Mouse (Mus musculus) intestine, embryonic 15.5 days (tissue): Measurements from ENCODE around the gene Cgnl1. TPM values are rescaled to one million over a fixed set of nuclear protein-coding genes. Genes with fewer than 3 reads are reported as not detected.
"Not testable (repeated sequence)": the region's sequence is repeated elsewhere in the genome, so short reads cannot be mapped to it uniquely, and the experiment has no call there.

Source experiments
- ATAC-seq: fragments of 200-750 bp; cut with Nextera tagmentation; 2 replicates; pipeline ENCODE4 v1.8.0; 2017; ENCODE audit warnings: moderate TSS enrichment, moderate library complexity
- H3K27ac ChIP-seq: fragments of 300-500 bp; sonication (generic); 2 replicates; pipeline ENCODE4 v1.5.1; 2015; ENCODE audit warnings: mild to moderate bottlenecking, inconsistent platforms
- H3K27me3 ChIP-seq: fragments of 300-500 bp; sonication (generic); replicated peaks from 2 replicates; pipeline ENCODE4 v1.6.1; 2015; ENCODE audit warnings: inconsistent platforms
- H3K36me3 ChIP-seq: fragments of 300-500 bp; sonication (generic); 2 replicates; pipeline ENCODE4 v1.6.1; 2015; ENCODE audit warnings: inconsistent platforms
- H3K4me1 ChIP-seq: fragments of 300-500 bp; sonication (generic); replicated peaks from 2 replicates; pipeline ENCODE4 v1.6.1; 2015; ENCODE audit warnings: inconsistent platforms
- H3K4me2 ChIP-seq: fragments of 300-500 bp; sonication (generic); replicated peaks from 2 replicates; pipeline ENCODE4 v1.6.1; 2015; ENCODE audit warnings: mild to moderate bottlenecking, inconsistent platforms
- H3K4me3 ChIP-seq: fragments of 300-500 bp; sonication (generic); replicated peaks from 2 replicates; pipeline ENCODE4 v1.5.1; 2015; ENCODE audit warnings: inconsistent platforms
- H3K9ac ChIP-seq: fragments of 300-500 bp; sonication (generic); 2 replicates; pipeline ENCODE4 v1.6.1; 2015; ENCODE audit warnings: inconsistent platforms
- H3K9me3 ChIP-seq: fragments of 300-500 bp; sonication (generic); 2 replicates; pipeline ENCODE4 v1.6.1; 2016; ENCODE audit warnings: inconsistent platforms
- WGBS: fragments of 180-500 bp; shearing (Covaris S2); methylation state at CpG from one replicate; pipeline ENCODE4 v1.1.7; 2015; 5-methylcytosine and 5-hydroxymethylcytosine counted together
- polyA plus RNA-seq: library from polyadenylated mRNA; unstranded; fragments of >200 nt; fragmentation: Nextera tagmentation; extraction: Ambion mirVana; gene quantifications from 2 replicates; pipeline ENCODE4 v1.2.1, GENCODE M21; 2015

Gene Cgnl1
- polyA plus RNA-seq, 1 experiment from 2014 or later: 9.0 TPM

- Histone ChIP-seq H3K9me3 (no peaks in the 10 kb centered on the region), H3K36me3 (0 out of 2 replicates have a peak, but pooled peaks cover 3% of the 10 kb centered on the region), H3K27ac (no peak overlapping the region), H3K4me1 (0 out of 2 replicates have a peak, but pooled peaks cover 3% of the 10 kb centered on the region), H3K4me3 (no peak overlapping the region), H3K9ac (no peak overlapping the region), H3K27me3 (no peaks in the 10 kb centered on the region), H3K4me2 (no peak overlapping the region)
- ATAC-seq: no peak
- WGBS: 82% methylated on average over 2 of the region's 2 CpGs
Measured at GRCm38 (mm10) chr9:71634916-71635315, 136.5 kb downstream of the Cgnl1 start.

- H3K9me3 ChIP-seq: no peaks in the 10 kb centered on the region
- ATAC-seq: no peak
- no peak overlapping the region for H3K27ac ChIP-seq
- H3K36me3 ChIP-seq: 0 out of 2 replicates have a peak, but pooled peaks cover 3% of the 10 kb centered on the region
- WGBS: 52% methylated on average over 6 of the region's 6 CpGs
- no peaks in the 10 kb centered on the region for H3K27me3 ChIP-seq
- 0 out of 2 replicates have a peak, but pooled peaks cover 3% of the 10 kb centered on the region for H3K4me1 ChIP-seq
- H3K9ac ChIP-seq: no peak overlapping the region
- H3K4me3 ChIP-seq: no peak overlapping the region
- no peak overlapping the region for H3K4me2 ChIP-seq
Measured at GRCm38 (mm10) chr9:71628921-71629320, 142.5 kb downstream of the Cgnl1 start.

DNA sequence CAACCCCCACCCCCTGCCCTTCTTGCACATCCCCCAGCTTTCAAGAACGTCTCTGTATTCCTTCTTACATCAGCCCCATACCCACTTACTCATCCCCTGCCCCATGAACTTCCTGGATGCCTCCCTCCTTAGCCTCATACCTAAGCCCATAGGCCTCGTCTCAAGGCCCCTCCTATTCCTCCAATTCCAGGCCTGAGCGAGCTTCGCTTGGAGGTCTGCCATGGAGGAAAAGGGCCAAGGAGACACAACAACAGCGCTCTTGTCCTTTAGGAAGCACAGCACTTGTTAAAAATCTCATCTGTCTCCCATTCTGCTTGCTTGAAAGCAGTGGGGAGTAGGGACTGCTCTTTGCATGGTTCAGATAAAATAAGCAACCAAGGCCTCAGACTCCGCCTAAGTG lies 143.1 kb downstream of the Cgnl1 start:
- Histone ChIP-seq H3K27me3 (no peaks in the 10 kb centered on the region), H3K4me2 (no peak overlapping the region), H3K4me1 (0 out of 2 replicates have a peak, but pooled peaks cover 5% of the 10 kb centered on the region), H3K9ac (no peak overlapping the region), H3K4me3 (no peak overlapping the region), H3K9me3 (no peaks in the 10 kb centered on the region), H3K27ac (no peak overlapping the region), H3K36me3 (0 out of 2 replicates have a peak, but pooled peaks cover 3% of the 10 kb centered on the region)
- 72% methylated on average over 6 of the region's 6 CpGs for WGBS
- no peak for ATAC-seq

DNA sequence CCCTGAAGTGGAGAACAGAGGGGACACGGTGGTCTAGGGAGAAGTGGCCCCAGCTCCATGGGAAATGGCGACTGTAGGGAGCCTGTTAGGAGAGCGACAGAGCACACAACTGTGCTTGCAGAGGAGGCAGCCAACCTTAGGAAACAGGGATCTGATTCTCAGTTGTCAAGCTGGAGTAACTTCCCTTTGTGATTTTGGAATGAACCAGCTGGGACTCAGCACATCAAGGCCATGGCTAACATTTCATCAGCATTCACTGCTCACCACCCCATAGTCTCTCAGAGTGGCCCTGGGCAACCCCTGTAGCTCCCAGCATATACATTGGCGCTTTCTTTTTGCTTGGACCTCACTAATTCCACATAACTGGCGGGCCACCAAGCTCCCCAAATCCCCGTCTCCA lies 145.4 kb downstream of the Cgnl1 start:
- no peak overlapping the region for H3K4me3 ChIP-seq
- H3K9ac ChIP-seq: no peak overlapping the region
- no peak for ATAC-seq
- H3K9me3 ChIP-seq: no peaks in the 10 kb centered on the region
- no peak overlapping the region for H3K27ac ChIP-seq
- WGBS: 90% methylated on average over 6 of the region's 6 CpGs
- no peaks in the 10 kb centered on the region for H3K27me3 ChIP-seq
- H3K36me3 ChIP-seq: no peaks in the 10 kb centered on the region
- 0 out of 2 replicates have a peak, but pooled peaks cover 8% of the 10 kb centered on the region for H3K4me1 ChIP-seq
- H3K4me2 ChIP-seq: no peak overlapping the region

GRCm38 (mm10) chr9:71624793-71625495 lies 146.5 kb downstream of the Cgnl1 start:
- Histone ChIP-seq H3K27me3 (no peaks in the 10 kb centered on the region), H3K9me3 (no peaks in the 10 kb centered on the region), H3K36me3 (no peaks in the 10 kb centered on the region), H3K4me2 (no peak overlapping the region), H3K27ac (0 out of 2 replicates have a peak overlapping the region, but pooled peaks have one; percentile 2), H3K4me3 (no peak overlapping the region), H3K4me1 (0 out of 2 replicates have a peak, but pooled peaks cover 8% of the 10 kb centered on the region), H3K9ac (no peak overlapping the region)
- WGBS: 40% methylated on average over 10 of the region's 10 CpGs
- peak; percentile 32; the same call in 1 of the 2 replicates for ATAC-seq

GRCm38 (mm10) chr9:71623871-71624569 lies 147.4 kb downstream of the Cgnl1 start:
- ATAC-seq: peak; percentile 52
- H3K9ac ChIP-seq: no peak overlapping the region
- WGBS: 39% methylated on average over 4 of the region's 4 CpGs
- H3K4me1 ChIP-seq: 0 out of 2 replicates have a peak, but pooled peaks cover 8% of the 10 kb centered on the region
- no peak overlapping the region for H3K27ac ChIP-seq
- H3K36me3 ChIP-seq: no peaks in the 10 kb centered on the region
- no peaks in the 10 kb centered on the region for H3K27me3 ChIP-seq
- H3K4me3 ChIP-seq: no peak overlapping the region
- no peak overlapping the region for H3K4me2 ChIP-seq
- H3K9me3 ChIP-seq: no peaks in the 10 kb centered on the region

- WGBS: 71% methylated on average over 3 of the region's 3 CpGs
- Histone ChIP-seq H3K4me1 (0 out of 2 replicates have a peak, but pooled peaks cover 8% of the 10 kb centered on the region), H3K27ac (no peak overlapping the region), H3K4me2 (no peak overlapping the region), H3K9me3 (no peaks in the 10 kb centered on the region), H3K27me3 (no peaks in the 10 kb centered on the region), H3K36me3 (no peaks in the 10 kb centered on the region), H3K4me3 (no peak overlapping the region), H3K9ac (no peak overlapping the region)
- no peak for ATAC-seq
Measured at GRCm38 (mm10) chr9:71622593-71622992, 148.8 kb downstream of the Cgnl1 start.

GRCm38 (mm10) chr9:71621968-71622367 lies 149.4 kb downstream of the Cgnl1 start:
- Histone ChIP-seq H3K27me3 (no peaks in the 10 kb centered on the region), H3K4me1 (0 out of 2 replicates have a peak, but pooled peaks cover 8% of the 10 kb centered on the region), H3K9me3 (no peaks in the 10 kb centered on the region), H3K9ac (no peak overlapping the region), H3K36me3 (no peaks in the 10 kb centered on the region), H3K4me2 (no peak overlapping the region), H3K4me3 (no peak overlapping the region), H3K27ac (no peak overlapping the region)
- WGBS: 85% methylated on average over 4 of the region's 4 CpGs
- ATAC-seq: no peak

- H3K4me3 ChIP-seq, H3K4me1 ChIP-seq, H3K9me3 ChIP-seq, H3K4me2 ChIP-seq, H3K27ac ChIP-seq, ATAC-seq, H3K9ac ChIP-seq, H3K27me3 ChIP-seq, H3K36me3 ChIP-seq: not testable (repeated sequence)
- WGBS: 85% methylated on average over 5 of the region's 5 CpGs
Measured at GRCm38 (mm10) chr9:71620116-71620515, 151.3 kb downstream of the Cgnl1 start.

GRCm38 (mm10) chr9:71617363-71617762 lies 154.0 kb downstream of the Cgnl1 start:
- H3K27me3 ChIP-seq: no peaks in the 10 kb centered on the region
- ATAC-seq: no peak
- H3K4me2 ChIP-seq: no peak overlapping the region
- H3K27ac ChIP-seq: no peak overlapping the region
- no peaks in the 10 kb centered on the region for H3K36me3 ChIP-seq
- 51% methylated on average over 8 of the region's 8 CpGs for WGBS
- no peaks in the 10 kb centered on the region for H3K4me1 ChIP-seq
- no peak overlapping the region for H3K4me3 ChIP-seq
- H3K9me3 ChIP-seq: no peaks in the 10 kb centered on the region
- no peak overlapping the region for H3K9ac ChIP-seq

DNA sequence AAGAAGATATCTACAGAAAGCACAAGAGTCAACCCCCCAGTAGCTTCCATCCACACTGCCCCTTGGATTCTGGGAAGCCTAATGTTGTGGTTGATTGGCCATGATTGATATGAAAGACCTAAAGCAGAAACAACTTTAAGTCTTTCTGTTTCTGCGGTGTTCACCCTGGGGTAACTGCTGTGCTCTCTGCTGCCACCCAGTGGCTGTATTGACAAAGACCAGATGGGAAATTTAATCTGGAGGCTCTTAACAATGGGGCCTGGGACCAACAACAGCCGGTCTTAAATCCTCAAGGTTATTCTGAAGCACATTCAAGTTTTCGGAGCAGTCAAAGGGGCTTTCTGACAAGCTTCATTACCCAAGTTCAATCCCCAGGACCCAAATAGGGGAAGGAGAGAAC lies 155.2 kb downstream of the Cgnl1 start:
- no peak for ATAC-seq
- Histone ChIP-seq H3K9ac (no peak overlapping the region), H3K4me1 (no peaks in the 10 kb centered on the region), H3K4me3 (no peak overlapping the region), H3K36me3 (no peaks in the 10 kb centered on the region), H3K9me3 (no peaks in the 10 kb centered on the region), H3K27ac (no peak overlapping the region), H3K4me2 (no peak overlapping the region), H3K27me3 (no peaks in the 10 kb centered on the region)
- WGBS: 10% methylated on average over 3 of the region's 3 CpGs

- no peak overlapping the region for H3K4me3 ChIP-seq
- H3K9ac ChIP-seq: no peak overlapping the region
- 27% methylated on average over 2 of the region's 2 CpGs for WGBS
- no peak overlapping the region for H3K27ac ChIP-seq
- H3K4me2 ChIP-seq: no peak overlapping the region
- no peaks in the 10 kb centered on the region for H3K36me3 ChIP-seq
- no peaks in the 10 kb centered on the region for H3K27me3 ChIP-seq
- ATAC-seq: no peak
- no peaks in the 10 kb centered on the region for H3K4me1 ChIP-seq
- no peaks in the 10 kb centered on the region for H3K9me3 ChIP-seq
Measured at GRCm38 (mm10) chr9:71614643-71615042, 156.8 kb downstream of the Cgnl1 start.
